Mouse (Mus musculus) urinary bladder, adult 2 months (tissue): Measurements from ENCODE around the gene Gnpnat1. TPM values are rescaled to one million over a fixed set of nuclear protein-coding genes. Genes with fewer than 3 reads are reported as not detected.
"Not testable (repeated sequence)": the region's sequence is repeated elsewhere in the genome, so short reads cannot be mapped to it uniquely, and the experiment has no call there.

ENCODE experiments used
- DNase-seq: peaks from one replicate; pipeline ENCODE4 v3.0.0; 2022; ENCODE audit warnings: low spot score
- polyA plus RNA-seq: library from polyadenylated mRNA; depleted of rRNA; stranded (reverse); fragments of >200 nt; gene quantifications from 2 replicates; pipeline ENCODE4 v1.2.3, GENCODE M21; 2012; rRNA removed

The Gnpnat1 gene
- polyA plus RNA-seq, result 13.1 and 15.8 TPM in 2 replicates

DNA sequence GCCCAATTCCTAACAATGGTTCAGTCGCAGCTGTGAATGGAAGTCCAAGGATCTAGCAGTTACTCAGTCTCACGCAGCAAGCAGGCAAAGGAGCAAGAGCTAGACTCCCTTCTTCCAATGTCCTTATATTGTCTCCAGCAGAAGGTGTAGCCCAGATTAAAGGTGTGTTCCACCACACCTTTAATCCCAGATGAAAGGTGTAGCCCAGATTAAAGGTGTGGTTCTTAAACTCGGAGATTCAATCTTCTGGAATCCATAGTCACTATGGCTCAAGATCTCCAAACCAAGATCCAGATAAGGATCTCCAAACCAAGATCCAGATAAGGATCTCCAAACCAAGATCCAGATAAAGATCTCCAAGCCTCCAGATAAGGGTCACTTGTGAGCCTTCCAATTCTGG lies at the start of gene Gnpnat1:
Gene Gnpnat1 (minus strand): TSS at position 101 of the 400 bp plus-strand sequence.
- DNase-seq, result not testable (repeated sequence)

DNA sequence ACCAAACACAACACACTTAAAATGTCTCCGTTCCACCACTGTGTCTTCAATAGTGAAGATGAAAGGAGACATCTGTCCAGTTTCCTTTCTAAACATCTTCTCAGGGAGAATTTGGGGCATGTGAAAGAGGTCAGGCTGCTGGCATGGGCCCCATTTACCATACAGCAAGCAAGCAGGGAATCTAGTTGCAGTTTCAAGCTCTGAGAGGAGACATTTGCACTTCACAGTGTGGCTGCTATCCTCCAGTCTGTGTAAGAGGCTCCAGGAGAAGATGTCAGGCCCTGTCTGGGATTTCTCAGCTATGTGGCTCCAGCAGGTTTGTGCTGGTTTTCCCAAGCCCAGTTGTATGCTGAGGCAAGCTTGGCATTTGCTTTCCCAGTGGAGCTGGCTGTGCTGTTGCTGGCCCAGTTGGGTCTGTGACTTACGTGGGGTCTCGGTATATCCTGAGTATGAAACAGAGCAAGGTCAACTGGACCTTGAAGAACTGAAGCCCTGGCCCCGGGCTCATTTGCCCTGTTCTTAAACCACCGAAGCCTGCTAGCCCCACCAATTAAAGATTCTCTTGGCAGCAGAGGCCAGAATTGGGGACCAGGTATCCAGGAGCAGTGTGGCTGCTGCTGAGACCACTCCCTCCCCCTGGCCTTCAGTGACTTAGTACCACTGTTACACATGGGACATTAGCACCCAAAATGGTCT lies 49.0 kb upstream of the Gnpnat1 start:
- no peak for DNase-seq

DNA sequence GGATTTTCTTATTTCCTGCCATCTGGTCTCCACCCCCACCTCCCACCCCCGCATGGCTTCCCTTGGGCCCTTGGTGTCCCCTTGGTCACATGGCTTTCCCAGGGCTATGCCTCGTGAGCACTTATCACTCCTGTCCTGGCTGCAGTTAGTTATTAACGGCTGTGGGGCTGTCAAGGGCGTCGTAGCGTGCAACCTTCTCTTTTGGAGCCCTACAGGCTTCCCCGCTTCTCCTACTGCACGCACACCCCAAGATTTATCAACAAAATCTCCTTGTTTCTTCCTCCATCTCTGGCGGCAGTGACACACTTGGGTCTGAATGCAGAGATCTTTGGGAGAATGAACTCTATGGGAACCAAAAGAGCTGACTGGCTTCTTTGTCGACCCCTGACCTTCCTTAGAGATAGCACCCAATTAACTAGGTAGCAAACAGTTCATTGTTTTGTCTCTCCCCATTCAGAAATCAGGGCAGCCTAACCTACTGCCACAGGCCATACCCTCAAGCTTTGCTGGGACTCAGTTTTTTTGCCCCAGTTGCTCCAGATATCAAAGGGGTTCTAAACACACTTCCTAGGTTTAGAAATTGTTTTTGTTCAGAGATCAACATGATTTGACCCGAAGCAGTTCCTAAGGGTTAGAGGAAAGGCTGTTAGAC lies 48.3 kb upstream of the Gnpnat1 start:
- no peak for DNase-seq

DNA sequence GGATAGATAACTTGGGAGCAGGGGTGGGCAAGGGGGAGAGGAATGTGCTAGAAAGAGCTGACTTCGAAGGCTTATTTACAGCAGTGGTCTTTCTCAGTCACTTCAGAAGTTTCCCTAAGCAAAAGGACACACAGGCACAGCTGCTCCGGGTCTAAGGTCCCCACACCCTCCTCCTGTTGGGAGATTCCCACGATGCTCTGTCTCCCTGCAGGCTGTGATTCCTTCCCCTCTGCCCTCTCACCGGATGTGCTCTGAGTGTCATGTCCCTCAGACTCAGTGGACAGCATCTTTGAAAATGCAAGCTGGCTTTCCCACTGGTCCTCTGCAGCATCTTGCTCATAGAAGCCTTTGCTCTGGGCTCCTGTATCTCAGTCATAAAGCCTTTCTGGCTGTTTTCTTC lies 47.4 kb upstream of the Gnpnat1 start:
- no peak for DNase-seq

DNA sequence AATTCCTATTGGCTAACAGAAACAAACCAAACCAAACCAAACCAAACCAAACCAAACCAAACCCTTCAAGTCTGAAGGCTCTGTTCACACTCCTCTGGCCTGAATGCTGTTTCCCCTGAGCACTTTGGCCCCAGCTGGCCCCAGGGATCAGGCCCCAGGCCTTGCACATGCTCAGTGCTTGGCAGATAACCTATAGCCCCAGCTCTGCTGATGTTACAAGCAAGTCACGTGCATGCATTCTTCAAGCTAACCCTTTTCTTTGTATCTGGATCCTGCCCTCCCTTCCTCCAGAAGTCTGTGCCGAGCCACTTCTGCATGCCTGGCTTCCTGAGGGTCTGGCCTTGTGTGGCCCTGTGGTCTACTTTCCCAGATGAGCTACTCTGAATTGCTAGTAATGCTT lies 46.4 kb upstream of the Gnpnat1 start:
- no peak for DNase-seq

DNA sequence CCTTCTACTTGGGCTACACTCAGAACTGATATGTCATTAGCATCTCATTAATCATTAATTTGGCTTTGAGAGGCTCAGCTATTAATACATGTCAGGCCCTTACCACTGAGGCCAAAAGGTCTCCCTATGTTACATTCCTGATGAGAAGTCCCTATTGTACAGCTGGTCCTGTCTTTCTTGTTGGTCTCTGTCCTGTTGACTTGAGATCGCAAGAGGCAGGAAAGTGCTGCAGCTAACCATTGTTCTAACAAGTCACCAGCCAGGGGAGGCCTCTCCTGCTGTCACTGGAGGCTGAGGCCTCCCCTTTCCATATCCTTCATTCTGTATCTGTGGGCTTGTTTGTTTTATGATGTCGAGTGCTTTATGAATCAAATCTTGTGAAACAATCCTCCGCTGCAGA lies 42.1 kb upstream of the Gnpnat1 start:
- no peak for DNase-seq

DNA sequence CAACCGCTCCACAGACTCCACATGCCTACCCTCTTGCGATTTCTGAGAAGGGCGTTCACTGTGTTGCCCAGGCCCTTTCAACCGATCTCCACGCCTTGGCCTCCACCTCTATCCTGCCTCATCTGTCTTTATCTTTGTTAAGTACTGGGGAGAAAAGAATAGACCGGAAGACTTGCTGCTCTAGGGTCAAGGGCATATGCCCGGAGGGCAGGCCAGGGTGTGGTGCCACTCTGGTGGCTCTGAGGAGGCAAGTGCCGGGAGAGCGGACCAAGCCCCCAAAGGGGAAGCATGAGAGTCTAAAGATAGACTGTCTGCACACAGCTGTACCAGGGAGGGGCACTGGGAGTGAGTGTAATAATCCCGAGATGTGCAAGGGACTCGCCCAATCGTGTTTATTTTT lies 40.7 kb upstream of the Gnpnat1 start:
- no peak for DNase-seq

DNA sequence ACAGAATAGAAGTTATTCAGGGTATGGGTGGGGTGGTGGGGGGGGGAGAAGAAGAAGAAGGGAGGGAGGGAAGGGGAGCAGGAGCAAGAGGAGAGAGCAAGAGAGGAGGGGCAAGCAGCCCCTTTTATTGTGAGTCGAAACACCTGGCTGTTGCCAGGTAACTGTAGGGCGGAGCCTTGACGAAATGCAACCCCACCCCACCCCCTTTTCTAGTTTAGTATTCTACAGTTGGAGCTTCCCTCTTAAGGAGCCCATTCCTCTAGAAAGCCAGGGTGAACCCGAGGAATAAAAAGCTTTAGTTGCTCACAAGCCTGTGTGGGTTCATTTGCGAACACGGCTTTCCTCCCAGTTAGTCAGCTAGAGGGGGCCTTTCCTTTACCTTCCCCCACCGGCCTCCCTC lies 40.2 kb upstream of the Gnpnat1 start:
- no peak for DNase-seq

DNA sequence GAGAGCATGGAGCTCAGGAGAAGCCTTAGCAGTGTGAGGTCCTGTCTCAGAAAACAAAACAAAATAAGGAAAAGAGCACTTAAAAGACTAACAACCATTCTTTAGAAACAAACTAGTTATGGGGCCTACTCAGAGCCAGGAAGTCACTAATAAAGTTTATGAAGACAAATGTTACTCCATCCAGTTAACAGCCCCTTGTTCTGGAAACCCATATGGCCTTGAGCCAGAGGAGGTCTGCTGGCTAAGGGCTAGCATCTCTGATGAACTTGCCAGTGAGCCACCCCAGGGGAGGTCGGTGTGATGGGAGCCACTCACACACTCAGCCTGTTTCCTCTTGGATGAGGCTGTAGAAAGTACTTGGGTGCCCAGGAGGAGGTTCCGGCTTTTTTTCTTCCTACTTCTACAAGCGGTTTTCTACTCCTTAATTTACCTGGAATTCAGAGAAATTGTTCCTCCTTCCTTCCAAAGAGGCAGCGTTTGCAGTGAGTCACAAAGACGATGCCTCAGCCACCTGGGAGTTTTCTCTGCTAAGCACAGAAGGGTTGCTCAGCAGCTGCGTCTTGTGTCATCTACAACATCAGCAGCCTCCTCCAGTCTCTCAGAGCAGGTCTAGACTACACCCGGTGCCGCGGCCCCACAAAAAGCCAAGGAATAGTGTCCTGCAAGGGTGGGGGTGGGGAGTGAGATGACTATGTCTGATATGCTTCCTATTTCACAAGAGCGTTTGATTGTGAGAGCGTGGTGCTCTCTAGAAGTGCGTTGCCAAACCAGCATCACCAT lies 38.3 kb upstream of the Gnpnat1 start:
- no peak for DNase-seq

DNA sequence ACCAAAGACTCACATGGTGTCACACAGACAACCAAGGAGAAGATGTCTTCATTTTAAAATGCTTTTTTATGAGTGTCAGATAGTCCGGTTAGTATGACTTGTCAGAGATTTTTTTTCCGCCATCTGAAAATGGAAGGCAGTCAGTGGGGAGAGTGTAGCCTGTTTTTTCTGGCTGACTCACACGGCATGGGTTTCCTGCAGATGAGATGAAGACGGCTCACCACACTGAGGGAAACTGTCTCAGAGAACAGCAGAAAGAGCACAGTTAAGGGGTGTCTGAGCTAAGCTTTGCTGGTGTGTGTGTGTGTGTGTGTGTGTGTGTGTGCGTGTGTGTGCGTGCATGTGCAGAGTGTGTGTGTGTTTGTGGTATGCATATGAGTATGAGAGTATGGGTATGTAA lies 36.6 kb upstream of the Gnpnat1 start:
- DNase-seq, result no peak

DNA sequence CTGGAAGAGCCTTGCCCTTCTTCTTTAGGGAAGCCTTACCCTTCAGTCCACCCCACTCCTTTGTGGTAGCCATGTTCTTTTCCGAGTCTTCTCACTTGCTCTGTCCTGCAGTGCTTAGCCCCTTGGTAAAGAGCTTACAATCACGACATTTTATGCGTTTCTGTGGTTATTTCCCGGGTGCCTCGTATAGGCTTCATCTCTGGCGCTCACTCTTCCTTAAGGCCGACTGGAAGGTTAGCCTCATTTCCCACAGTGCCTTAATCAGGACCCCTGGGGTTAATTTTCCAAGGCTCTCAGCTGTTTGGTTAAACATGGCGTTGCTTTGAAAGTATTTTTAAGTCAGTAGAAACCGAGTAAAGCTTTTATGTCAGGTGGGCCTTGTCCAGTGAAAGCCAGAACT lies 34.7 kb upstream of the Gnpnat1 start:
- no peak for DNase-seq

DNA sequence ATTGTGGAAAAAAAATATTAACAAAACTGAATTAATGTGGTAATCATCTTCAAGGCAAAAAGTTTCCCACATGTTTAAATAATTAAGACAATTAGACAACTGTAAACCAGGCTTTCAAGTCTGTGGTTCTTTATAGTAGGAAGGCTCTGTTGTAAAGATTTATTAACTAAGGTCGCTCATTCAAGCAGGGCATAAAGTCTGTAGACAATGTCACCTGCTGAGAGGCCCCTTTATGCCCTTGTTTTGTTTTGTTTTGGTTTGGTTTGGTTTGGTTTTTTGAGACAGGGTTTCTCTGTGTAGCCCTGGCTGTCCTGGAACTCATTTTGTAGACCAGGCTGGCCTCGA lies 34.2 kb upstream of the Gnpnat1 start:
- no peak for DNase-seq

DNA sequence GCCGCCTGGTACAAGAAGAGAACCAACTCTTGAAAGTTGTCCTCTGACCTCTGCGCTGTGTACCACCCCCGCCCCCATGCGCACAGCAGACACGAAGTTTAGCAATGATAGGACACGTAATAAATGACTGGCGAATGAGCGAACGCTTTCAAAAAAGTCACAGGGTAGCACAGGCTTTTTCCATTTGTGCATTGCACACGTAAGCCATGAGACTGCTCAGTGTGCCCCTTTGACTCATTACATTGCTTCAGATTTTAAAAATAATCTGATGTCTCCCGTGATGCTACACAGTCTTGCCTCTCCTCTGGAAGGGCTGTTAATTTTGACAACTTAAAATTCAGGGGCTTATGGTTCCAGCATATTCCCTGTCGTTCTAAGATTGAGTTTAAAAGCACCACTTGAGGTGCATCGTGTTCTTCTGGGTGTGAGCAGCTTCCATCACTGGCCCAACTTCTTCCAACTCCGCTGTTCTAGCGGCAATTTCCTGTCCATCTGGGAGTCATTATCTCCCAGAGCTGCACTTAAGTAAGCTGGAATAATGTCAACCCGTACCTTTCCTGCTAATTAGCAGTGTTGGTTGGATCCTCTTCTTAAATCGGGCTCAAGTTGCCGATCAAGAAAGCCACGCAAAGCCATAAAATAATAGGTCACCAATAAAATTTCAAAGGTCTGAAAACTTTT lies 33.7 kb upstream of the Gnpnat1 start:
- DNase-seq, result no peak

DNA sequence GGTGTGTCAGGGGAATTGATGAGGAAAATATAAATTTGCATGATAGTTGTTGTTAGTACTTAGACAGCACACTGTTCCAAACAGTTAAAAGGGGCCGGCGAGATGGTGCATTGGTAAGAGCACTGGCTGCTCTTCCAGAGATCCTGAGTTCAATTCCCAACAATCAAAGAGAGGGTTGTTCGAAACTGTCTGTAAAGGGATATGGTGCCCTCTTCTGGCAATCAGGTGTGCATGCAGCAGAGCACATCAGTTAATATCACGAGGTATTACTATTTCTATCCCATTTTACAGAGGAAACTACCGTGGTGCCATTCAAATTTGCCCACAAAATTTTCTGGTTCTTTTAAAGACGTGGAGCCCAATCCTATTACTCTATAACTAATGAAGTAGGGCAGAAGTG lies 29.5 kb upstream of the Gnpnat1 start:
- DNase-seq, result no peak

DNA sequence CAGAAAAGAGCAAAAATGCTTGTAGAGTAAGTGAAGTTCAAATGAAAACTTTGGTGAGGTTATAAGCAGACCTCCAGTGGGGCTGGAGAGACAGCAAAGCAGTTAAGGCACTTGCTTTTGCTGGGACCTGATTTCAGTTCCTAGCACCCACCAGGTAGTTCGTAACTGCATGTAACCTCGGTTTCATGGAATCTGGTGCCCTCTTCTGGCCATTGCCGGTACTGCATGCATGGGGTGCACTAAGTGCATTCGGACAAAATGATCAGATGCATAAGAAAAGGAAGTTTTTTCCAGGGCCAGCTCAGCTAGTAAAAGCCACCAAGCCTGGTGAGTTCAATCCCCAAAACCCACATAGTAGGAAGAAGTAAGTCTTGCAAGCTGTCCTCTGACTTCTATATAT lies 27.3 kb upstream of the Gnpnat1 start:
- DNase-seq, result no peak

DNA sequence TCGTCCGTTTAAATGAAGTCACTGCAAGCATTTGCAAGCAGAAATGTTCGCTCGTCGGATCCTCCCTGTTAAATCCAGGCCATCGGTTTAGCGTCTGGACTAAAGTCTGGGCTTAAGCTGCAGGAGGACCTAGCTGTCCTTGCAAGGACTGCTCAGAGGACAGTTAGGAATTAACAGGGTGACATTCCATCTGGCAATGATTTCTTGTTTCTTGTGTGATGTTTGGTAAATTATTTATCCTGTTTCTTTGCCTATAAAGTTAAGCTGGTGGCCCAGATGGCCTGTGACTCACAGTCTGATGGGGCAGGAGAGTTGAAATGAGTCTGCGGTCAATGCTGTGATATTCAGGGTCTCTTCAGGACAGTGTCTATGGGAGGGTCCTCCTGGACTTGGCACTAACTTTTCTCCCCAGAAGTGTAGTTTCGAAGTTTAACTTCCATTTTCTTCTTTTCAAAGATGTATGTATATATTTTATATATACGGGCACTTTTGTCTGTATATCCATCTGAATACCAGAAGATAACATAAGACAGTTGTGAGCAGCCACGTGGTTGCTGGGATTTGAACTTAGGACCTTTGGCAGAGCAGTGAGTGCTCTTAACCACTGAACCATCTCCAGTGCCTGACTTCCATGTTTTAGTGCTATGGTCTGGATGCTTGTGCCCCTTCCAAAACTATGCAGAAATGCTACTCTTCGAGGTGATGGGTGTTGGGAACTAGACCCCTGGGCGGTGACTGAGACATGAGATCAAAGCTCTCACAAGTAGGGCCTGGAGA lies 25.5 kb upstream of the Gnpnat1 start:
- no peak for DNase-seq

DNA sequence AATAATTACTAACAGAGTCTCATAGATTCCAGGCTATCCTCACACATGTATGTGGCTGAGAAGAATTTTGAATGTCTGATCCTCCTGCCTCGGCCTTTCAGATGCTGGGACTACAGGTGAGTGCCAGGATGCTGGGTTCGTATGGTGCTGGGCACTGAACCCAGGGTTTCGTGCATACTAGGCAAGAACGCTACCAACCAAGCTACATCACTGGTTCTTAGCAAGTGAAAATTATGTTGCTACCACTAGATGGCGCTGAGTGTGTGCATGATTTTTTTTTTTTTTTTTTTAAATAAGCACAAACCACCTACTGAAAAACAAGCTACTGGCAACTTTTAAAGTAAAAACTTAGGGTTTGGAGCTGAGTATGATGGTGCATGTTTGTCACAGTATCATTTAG lies 18.5 kb upstream of the Gnpnat1 start:
- DNase-seq, result no peak

DNA sequence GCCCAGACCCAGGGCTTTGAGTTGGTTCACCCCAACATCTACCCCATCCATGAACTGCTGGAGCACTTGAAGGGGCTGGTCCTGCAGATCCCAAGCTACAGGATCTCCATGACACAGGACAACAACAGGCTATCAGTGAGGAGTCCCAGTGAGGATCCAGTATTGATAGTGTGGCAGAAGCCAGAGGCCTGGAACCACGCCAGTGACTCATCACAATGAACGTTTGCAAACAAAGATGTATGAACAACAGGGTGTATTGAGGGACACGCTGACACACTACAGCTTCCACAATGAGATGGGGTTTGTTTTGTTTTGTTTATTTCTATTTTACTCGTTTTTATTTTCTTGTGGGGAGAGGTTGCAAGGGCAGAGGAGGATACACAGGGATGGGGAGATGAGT lies 17.7 kb upstream of the Gnpnat1 start:
- no peak for DNase-seq

DNA sequence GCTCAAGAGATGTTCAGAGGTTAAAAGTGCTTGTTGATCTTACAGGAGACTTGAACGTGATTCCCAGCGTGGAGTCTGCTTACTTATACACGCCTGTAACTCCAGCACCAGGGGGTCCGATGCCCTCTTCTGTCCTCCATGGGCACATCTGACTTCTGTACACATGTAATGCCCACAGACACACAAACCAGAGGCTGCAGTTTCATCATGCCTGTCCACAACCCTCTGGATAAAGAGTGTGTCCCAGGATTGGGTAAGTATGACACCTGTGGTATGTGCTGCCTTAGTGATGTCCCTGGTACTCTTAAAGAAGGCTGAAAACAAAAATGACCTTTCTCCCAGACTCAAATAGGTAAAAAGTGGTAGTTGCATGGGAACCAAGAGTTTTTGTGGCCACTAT lies 14.6 kb upstream of the Gnpnat1 start:
- DNase-seq, result no peak

DNA sequence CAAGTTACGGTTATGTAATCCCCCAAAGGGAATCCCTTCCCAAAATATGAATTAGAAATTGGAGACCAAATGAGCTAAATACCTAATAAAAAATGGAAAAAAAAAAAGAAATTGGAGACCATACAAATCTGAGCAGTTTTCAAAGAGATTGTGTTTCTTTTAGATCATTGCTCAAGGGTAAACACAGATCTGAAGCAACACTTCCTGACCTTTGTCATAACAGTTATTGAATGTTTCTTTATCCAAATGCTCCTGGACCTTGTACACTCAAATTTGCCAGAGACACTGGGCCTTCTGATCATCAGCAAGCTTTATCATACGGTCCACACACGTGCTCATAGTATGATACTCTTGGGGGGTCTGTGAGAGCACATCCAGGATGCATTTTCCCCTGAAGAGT lies 13.8 kb upstream of the Gnpnat1 start:
- no peak for DNase-seq

DNA sequence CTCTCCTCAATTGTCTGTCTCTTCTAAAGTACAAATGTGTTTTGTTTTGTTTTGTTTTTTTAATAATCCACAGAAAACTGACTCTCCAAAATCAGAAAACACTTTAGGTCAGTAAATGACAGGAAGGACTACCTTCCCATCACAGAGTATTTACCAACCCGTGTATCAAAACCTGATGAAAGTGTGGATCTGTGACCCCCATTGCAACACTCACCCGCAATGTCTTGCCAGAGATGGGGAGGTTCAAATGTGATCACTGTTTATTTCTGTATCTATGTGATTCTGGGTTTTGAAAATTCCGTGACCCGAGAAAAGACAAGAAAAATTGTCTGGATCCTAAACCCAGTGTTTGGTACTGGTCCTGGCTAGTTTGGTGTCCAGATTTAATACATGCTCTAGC lies 11.6 kb upstream of the Gnpnat1 start:
- DNase-seq, result no peak

DNA sequence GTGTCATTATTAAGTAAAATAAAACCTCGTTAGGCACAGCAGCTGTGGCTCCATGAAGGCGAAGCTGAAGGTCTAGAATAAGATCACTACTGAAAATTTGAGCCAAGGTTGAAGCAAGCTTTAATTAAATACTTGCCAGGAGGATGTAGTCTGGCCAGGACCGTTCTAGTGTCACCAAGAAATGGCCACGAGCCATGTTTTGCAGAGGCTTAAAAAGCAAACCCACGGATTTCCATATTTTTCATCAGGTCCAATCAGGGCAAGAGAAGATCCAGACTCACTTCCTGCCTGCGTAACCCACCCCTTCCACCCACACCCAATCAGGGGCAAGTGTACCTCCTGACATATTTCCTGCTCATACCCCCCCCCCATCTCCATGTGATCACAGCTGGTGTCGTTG lies 1.1 kb downstream of the Gnpnat1 start:
- DNase-seq, result no peak
